Mouse (Mus musculus): ENCODE measurements around the gene Sirt2. TPM values are rescaled to one million over a fixed set of nuclear protein-coding genes. Genes with fewer than 3 reads are reported as not detected.

Sirt2 gene
- total and polyA plus RNA-seq, 2 experiments: 15.1 to 52.9 TPM

GRCm38 (mm10) chr7:28792391-28793185 lies 26.1 kb downstream of the Sirt2 start:
- no peaks in the 10 kb centered on the region for H3K79me2 ChIP-seq (ENCODE audit: control insufficient read depth, insufficient read depth, low read length)
- peaks cover 3% of the 10 kb centered on the region; the same call in 1 of the 2 replicates for H3K4me1 ChIP-seq (ENCODE audit: control insufficient read depth, insufficient read depth, low read length)
- H3K9ac ChIP-seq (ENCODE audit: low read depth, low read length): no peak overlapping the region
- no peak for DNase-seq (ENCODE audit: extremely low read depth, low read depth, low spot score)
- WGBS: 82% methylated on average over 12 of the region's 14 CpGs
- no peaks in the 10 kb centered on the region for H3K36me3 ChIP-seq (ENCODE audit: control insufficient read depth, insufficient read depth, low read length)
- H3K4me3 ChIP-seq (ENCODE audit: insufficient read depth, low read depth, low read length): no peak overlapping the region
- no peaks in the 10 kb centered on the region for H3K27me3 ChIP-seq (ENCODE audit: control insufficient read depth, insufficient read depth, low read length)
- H3K27ac ChIP-seq (replicated peaks; ENCODE audit: insufficient read depth, low read depth, low read length): no peak overlapping the region
- TF ChIP-seq CTCF (IDR thresholded peaks at IDR 0.05; ENCODE audit: low read depth, low read length): no peak

GRCm38 (mm10) chr7:28793834-28794233 lies 27.3 kb downstream of the Sirt2 start:
- peaks cover 3% of the 10 kb centered on the region; the same call in 1 of the 2 replicates for H3K4me1 ChIP-seq (ENCODE audit: control insufficient read depth, insufficient read depth, low read length)
- H3K27me3 ChIP-seq (ENCODE audit: control insufficient read depth, insufficient read depth, low read length): no peaks in the 10 kb centered on the region
- WGBS: 22% methylated on average over 2 of the region's 2 CpGs
- H3K4me3 ChIP-seq (ENCODE audit: insufficient read depth, low read depth, low read length): no peak overlapping the region
- H3K36me3 ChIP-seq (ENCODE audit: control insufficient read depth, insufficient read depth, low read length): no peaks in the 10 kb centered on the region
- peak; percentile 37; the same call in 1 of the 2 replicates for TF ChIP-seq CTCF (IDR thresholded peaks at IDR 0.05; ENCODE audit: low read depth, low read length)
- TF ChIP-seq POLR2A (IDR thresholded peaks at IDR 0.05; ENCODE audit: extremely low read depth, insufficient read depth, low read length): no peak
- H3K79me2 ChIP-seq (ENCODE audit: control insufficient read depth, insufficient read depth, low read length): no peaks in the 10 kb centered on the region
- no peak overlapping the region for H3K9ac ChIP-seq (ENCODE audit: low read depth, low read length)
- no peak overlapping the region for H3K27ac ChIP-seq (replicated peaks; ENCODE audit: insufficient read depth, low read depth, low read length)
- DNase-seq (ENCODE audit: extremely low read depth, low read depth, low spot score): peak; percentile 33

- H3K4me3 ChIP-seq (ENCODE audit: insufficient read depth, low read depth, low read length): no peak overlapping the region
- H3K79me2 ChIP-seq (ENCODE audit: control insufficient read depth, insufficient read depth, low read length): no peaks in the 10 kb centered on the region
- TF ChIP-seq POLR2A (IDR thresholded peaks at IDR 0.05; ENCODE audit: extremely low read depth, insufficient read depth, low read length) (no peak), CTCF (IDR thresholded peaks at IDR 0.05; ENCODE audit: low read depth, low read length) (no peak)
- no peak overlapping the region for H3K9ac ChIP-seq (ENCODE audit: low read depth, low read length)
- no peak overlapping the region for H3K27ac ChIP-seq (replicated peaks; ENCODE audit: insufficient read depth, low read depth, low read length)
- no peaks in the 10 kb centered on the region for H3K27me3 ChIP-seq (ENCODE audit: control insufficient read depth, insufficient read depth, low read length)
- H3K4me1 ChIP-seq (ENCODE audit: control insufficient read depth, insufficient read depth, low read length): peaks cover 3% of the 10 kb centered on the region; the same call in 1 of the 2 replicates
- 80% methylated on average over 3 of the region's 3 CpGs for WGBS
- H3K36me3 ChIP-seq (ENCODE audit: control insufficient read depth, insufficient read depth, low read length): no peaks in the 10 kb centered on the region
- DNase-seq (ENCODE audit: extremely low read depth, low read depth, low spot score): no peak
Observed at GRCm38 (mm10) chr7:28794496-28794895, 28.0 kb downstream of the Sirt2 start.

GRCm38 (mm10) chr7:28795832-28796231 lies 29.3 kb downstream of the Sirt2 start:
- DNase-seq (ENCODE audit: extremely low read depth, low read depth, low spot score): no peak
- Histone ChIP-seq H3K27ac (replicated peaks; ENCODE audit: insufficient read depth, low read depth, low read length) (peak overlapping the region; percentile 7), H3K79me2 (ENCODE audit: control insufficient read depth, insufficient read depth, low read length) (no peaks in the 10 kb centered on the region), H3K9ac (ENCODE audit: low read depth, low read length) (0 out of 2 replicates have a peak overlapping the region, but pooled peaks have one; percentile 7), H3K4me3 (ENCODE audit: insufficient read depth, low read depth, low read length) (peak overlapping the region; percentile 53), H3K36me3 (ENCODE audit: control insufficient read depth, insufficient read depth, low read length) (no peaks in the 10 kb centered on the region), H3K4me1 (ENCODE audit: control insufficient read depth, insufficient read depth, low read length) (peaks cover 3% of the 10 kb centered on the region; the same call in 1 of the 2 replicates), H3K27me3 (ENCODE audit: control insufficient read depth, insufficient read depth, low read length) (no peaks in the 10 kb centered on the region)
- WGBS: 72% methylated on average over 15 of the region's 15 CpGs
- no peak for TF ChIP-seq POLR2A (IDR thresholded peaks at IDR 0.05; ENCODE audit: extremely low read depth, insufficient read depth, low read length)
- TF ChIP-seq CTCF (IDR thresholded peaks at IDR 0.05; ENCODE audit: low read depth, low read length): no peak

GRCm38 (mm10) chr7:28796562-28796975 lies 30.0 kb downstream of the Sirt2 start:
- peaks cover 3% of the 10 kb centered on the region; the same call in 1 of the 2 replicates for H3K4me1 ChIP-seq (ENCODE audit: control insufficient read depth, insufficient read depth, low read length)
- peak overlapping the region; percentile 2; the same call in 1 of the 2 replicates for H3K27ac ChIP-seq (replicated peaks; ENCODE audit: insufficient read depth, low read depth, low read length)
- TF ChIP-seq POLR2A (IDR thresholded peaks at IDR 0.05; ENCODE audit: extremely low read depth, insufficient read depth, low read length): no peak
- TF ChIP-seq CTCF (IDR thresholded peaks at IDR 0.05; ENCODE audit: low read depth, low read length): peak; percentile 98
- H3K27me3 ChIP-seq (ENCODE audit: control insufficient read depth, insufficient read depth, low read length): no peaks in the 10 kb centered on the region
- H3K4me3 ChIP-seq (ENCODE audit: insufficient read depth, low read depth, low read length): peak overlapping the region; percentile 53
- H3K36me3 ChIP-seq (ENCODE audit: control insufficient read depth, insufficient read depth, low read length): no peaks in the 10 kb centered on the region
- peak; percentile 52 for DNase-seq (ENCODE audit: extremely low read depth, low read depth, low spot score)
- H3K9ac ChIP-seq (ENCODE audit: low read depth, low read length): peak overlapping the region; percentile 42
- H3K79me2 ChIP-seq (ENCODE audit: control insufficient read depth, insufficient read depth, low read length): no peaks in the 10 kb centered on the region
- WGBS: 6% methylated on average over 32 of the region's 32 CpGs

- Histone ChIP-seq H3K4me3 (ENCODE audit: insufficient read depth, low read depth, low read length) (no peak overlapping the region), H3K79me2 (ENCODE audit: control insufficient read depth, insufficient read depth, low read length) (no peaks in the 10 kb centered on the region), H3K9ac (ENCODE audit: low read depth, low read length) (no peak overlapping the region), H3K4me1 (ENCODE audit: control insufficient read depth, insufficient read depth, low read length) (peaks cover 9% of the 10 kb centered on the region), H3K36me3 (ENCODE audit: control insufficient read depth, insufficient read depth, low read length) (no peaks in the 10 kb centered on the region), H3K27ac (replicated peaks; ENCODE audit: insufficient read depth, low read depth, low read length) (no peak overlapping the region), H3K27me3 (ENCODE audit: control insufficient read depth, insufficient read depth, low read length) (no peaks in the 10 kb centered on the region)
- WGBS: 95% methylated on average over 9 of the region's 9 CpGs
- DNase-seq (ENCODE audit: extremely low read depth, low read depth, low spot score): no peak
- TF ChIP-seq CTCF (IDR thresholded peaks at IDR 0.05; ENCODE audit: low read depth, low read length) (no peak), POLR2A (IDR thresholded peaks at IDR 0.05; ENCODE audit: extremely low read depth, insufficient read depth, low read length) (no peak)
Observed at GRCm38 (mm10) chr7:28799994-28800393, 33.5 kb downstream of the Sirt2 start.
